Mouse (Mus musculus): ENCODE results near the gene Slc6a20a. TPM values are rescaled to one million over a fixed set of nuclear protein-coding genes. Genes with fewer than 3 reads are reported as not detected.

The Slc6a20a gene
- total RNA-seq, 4 experiments from 2014 or later = not detected

- no peak for DNase-seq (ENCODE audit: low spot score)
Measured at GRCm38 (mm10) chr9:123638231-123638630, 40.5 kb downstream of the Slc6a20a start.

DNA sequence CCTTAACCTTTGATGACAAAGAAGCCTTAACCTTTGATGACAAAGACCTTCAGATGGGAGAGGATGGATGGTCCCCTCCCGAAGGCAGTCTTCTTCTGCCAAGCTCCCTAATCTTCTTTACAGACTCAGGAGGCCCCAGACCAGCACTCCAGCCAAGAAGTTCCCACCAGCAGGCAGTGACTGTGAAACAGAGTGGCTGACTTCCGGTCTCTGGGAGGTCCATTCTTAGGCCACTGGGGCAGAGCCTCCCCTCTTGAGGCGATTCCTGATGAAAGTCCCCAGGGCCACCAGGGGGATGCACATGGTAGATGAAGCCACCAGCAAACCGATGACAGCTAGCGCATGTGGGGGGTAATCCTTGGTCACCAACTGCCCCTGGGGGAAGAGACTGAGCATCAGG lies 41.9 kb downstream of the Slc6a20a start:
- no peak for DNase-seq (ENCODE audit: low spot score)

GRCm38 (mm10) chr9:123632993-123633392 lies 45.7 kb downstream of the Slc6a20a start:
- no peak for DNase-seq (ENCODE audit: low spot score)

- DNase-seq (ENCODE audit: low spot score) = no peak
Measured at GRCm38 (mm10) chr9:123632281-123632680, 46.4 kb downstream of the Slc6a20a start, which contains the start of gene Slc6a20b. Gene Slc6a20b, minus strand, starts transcription at chr9:123632565.

DNA sequence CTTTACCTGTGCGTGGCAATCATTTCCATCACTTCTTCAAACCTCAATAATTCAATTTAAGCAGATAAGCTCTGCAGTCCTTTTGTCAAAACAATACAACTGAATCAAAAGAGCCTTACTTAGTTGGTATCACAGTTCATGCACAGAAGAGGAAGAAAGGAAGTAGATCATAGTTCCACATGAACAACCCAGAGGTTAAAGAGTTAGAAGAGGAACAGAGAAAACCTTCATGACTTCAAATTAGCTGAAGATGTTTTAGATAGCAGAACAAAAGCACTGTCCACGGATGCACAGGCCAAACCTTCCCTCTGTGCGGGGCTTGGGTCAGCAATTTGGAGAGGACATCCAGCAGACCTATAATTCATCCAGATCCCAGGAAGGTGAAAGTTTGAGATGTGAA lies 47.0 kb downstream of the Slc6a20a start:
- DNase-seq (ENCODE audit: low spot score) = no peak

DNA sequence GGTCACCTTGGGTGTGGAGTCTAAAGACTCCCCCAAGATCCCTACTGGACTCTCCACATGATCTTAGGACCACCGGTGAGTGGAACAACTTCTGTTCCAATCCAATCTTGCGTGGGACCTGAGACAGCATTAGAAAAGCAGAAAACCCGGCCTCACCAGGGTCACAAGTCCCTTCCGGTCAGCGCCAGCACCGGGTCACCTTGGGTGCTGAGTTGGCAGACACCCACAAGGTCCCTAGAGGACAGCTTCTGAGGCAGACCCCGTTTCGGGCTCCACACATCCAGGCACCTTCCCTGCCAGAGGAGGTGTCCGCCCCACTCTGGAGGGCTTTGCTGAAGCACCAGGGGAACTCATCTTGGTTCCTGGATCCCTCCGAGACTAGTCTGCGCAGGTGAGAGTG lies 52.9 kb downstream of the Slc6a20a start:
- no peak for DNase-seq (ENCODE audit: low spot score)

- no peak for DNase-seq (ENCODE audit: low spot score)
Measured at GRCm38 (mm10) chr9:123624741-123625140, 53.9 kb downstream of the Slc6a20a start.

- no peak for DNase-seq (ENCODE audit: low spot score)
Measured at GRCm38 (mm10) chr9:123620311-123621098, 58.2 kb downstream of the Slc6a20a start.

GRCm38 (mm10) chr9:123601529-123601928 lies 77.2 kb downstream of the Slc6a20a start:
- DNase-seq (ENCODE audit: low spot score) = no peak

DNA sequence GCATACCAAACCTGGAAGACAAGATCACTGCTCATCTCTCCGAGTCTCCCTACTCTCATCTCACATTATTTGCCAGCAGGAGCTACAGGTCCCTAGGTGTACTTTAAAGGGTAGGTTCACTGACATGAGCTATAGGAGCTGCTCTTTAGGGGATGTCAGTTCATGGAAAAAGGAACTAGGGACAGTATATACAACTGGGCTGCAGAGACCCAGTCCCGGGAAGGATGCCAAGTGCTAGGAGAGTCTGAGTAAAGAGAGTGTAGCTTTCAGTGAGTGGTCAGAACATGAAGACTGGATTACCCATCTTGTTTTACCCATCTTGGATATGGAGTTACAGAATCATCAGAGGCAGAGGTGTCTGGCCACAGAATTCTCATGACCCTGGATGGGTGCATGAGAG lies 81.3 kb downstream of the Slc6a20a start:
- DNase-seq (ENCODE audit: low spot score) = no peak

DNA sequence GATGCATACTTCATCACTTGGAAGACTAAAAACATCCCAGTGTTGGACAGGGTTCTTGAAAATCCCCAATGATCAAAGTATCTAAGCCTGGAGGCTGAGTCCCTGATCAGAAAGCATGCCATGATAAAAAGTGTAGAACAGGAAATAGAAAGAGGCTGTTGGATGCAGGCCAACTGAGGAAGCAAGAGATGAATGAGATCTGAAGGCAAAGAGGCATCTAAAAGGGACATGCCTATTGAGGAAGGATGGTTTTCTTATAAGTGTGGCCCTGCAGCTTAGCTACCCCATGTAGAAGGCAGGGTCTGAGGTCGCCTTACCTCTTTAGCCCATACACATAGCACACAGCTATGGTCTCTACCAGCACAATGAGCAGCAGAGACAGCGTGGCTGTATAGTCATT lies 81.8 kb downstream of the Slc6a20a start:
- DNase-seq (ENCODE audit: low spot score) = no peak

DNA sequence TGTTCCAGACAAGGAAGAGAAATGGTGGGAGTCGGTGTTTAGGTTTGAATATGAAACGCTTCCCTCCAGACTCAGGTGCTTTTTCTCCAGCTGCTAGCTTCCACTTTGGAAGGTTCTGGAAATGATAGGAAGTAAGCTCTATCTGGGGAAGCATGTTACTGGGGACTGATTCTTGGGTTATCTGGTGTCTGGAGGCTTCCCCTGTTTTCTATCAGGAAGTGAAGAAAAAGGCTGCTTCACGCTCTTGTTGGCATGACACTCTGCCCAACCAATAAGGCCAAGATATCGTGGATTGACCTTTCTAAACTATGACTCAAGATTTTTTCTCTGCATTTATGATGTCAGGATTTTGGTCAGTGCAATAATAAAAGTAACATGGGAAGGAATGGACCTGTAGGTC lies 83.5 kb downstream of the Slc6a20a start:
- no peak for DNase-seq (ENCODE audit: low spot score)

- DNase-seq (ENCODE audit: low spot score) = no peak
Measured at GRCm38 (mm10) chr9:123589240-123589910, 89.3 kb downstream of the Slc6a20a start.

Other genes starting within 250 kb of the Slc6a20a start
- 10 to 100 TPM; 34.0 to 52.2 (median 36.9) TPM for gene Limd1, start 200.2 kb downstream of the Slc6a20a start, total RNA-seq (2022)
- gene Sacm1l, start 149.1 kb downstream of the Slc6a20a start, total RNA-seq (2022) = 10 to 100 TPM; 29.5 to 36.0 (median 32.5) TPM
- not detected for gene Slc6a20b, start 46.3 kb downstream of the Slc6a20a start, total RNA-seq (2022)
- under 1 TPM in 1 of 4 experiments, not detected in 3; 0.23 TPM for gene Ccr9, start 446 bp downstream of the Slc6a20a start, total RNA-seq (2022)
- 10 to 100 TPM; 38.8 to 45.6 (median 42.2) TPM for gene Lztfl1, start 38.8 kb upstream of the Slc6a20a start, total RNA-seq (2022)
- gene Cxcr6, start 127.6 kb upstream of the Slc6a20a start, total RNA-seq (2022) = under 1 TPM in 2 of 4 experiments, not detected in 2; 0.22 TPM
- gene Fyco1, start 173.0 kb upstream of the Slc6a20a start, total RNA-seq (2022) = 100 to 1,000 TPM; 277 to 295 (median 286) TPM
- gene Xcr1, start 183.1 kb upstream of the Slc6a20a start, total RNA-seq (2022) = not detected